Mouse (Mus musculus) liver, embryonic 14.5 days (tissue): ENCODE measurements at regions not wholly inside any gene's neighbourhood (a gene's known extent, or its start where the extent isn't known, plus 50 kb on each side); places are given as distances from the start of the nearest gene placed in this dataset.

Experiments used
- ATAC-seq: fragments of 200-750 bp; cut with Nextera tagmentation; 2 replicates; pipeline ENCODE4 v1.8.0; 2017; ENCODE audit warnings: moderate number of reproducible peaks, mild to moderate bottlenecking, moderate library complexity; ENCODE audit not compliant: insufficient read depth
- DNase-seq, 3 experiments: peaks; one replicate each; pipeline ENCODE4 v3.0.0-alpha.2; 2012 to 2013; ENCODE audit warnings: low read depth in 3 of 3, low spot score in 3 of 3
- H3K27ac ChIP-seq: fragments of 300-500 bp; sonication (generic); 2 replicates; pipeline ENCODE4 v1.5.1; 2014; ENCODE audit warnings: moderate library complexity, mild to moderate bottlenecking, control low read depth, inconsistent platforms
- H3K27me3 ChIP-seq: fragments of 300-500 bp; sonication (generic); 2 replicates; pipeline ENCODE4 v1.6.1; 2014; ENCODE audit warnings: mild to moderate bottlenecking, low read length, moderate library complexity; ENCODE audit not compliant: control insufficient read depth, insufficient read depth
- H3K36me3 ChIP-seq: fragments of 300-500 bp; sonication (generic); replicated peaks from 2 replicates; pipeline ENCODE4 v1.6.1; 2014; ENCODE audit warnings: low read depth; ENCODE audit not compliant: control insufficient read depth, insufficient read depth
- H3K4me1 ChIP-seq, 2 experiments: fragments of 200-500 bp in 1 of 2; fragments of 300-500 bp in 1 of 2; sonication (generic) in 1 of 2; replicated peaks; 2 replicates each; pipeline ENCODE4 v1.6.1; 2012 to 2014; ENCODE audit warnings: antibody characterized with exemption in 1 of 2, inconsistent platforms in 1 of 2, low read length in 1 of 2; ENCODE audit not compliant: control insufficient read depth in 2 of 2, insufficient read depth in 2 of 2
- H3K4me2 ChIP-seq: fragments of 300-500 bp; sonication (generic); 2 replicates; pipeline ENCODE4 v1.6.1; 2014; ENCODE audit warnings: low read depth, mild to moderate bottlenecking, control low read depth, moderate library complexity
- H3K4me3 ChIP-seq, 2 experiments: fragments of 200-500 bp in 1 of 2; fragments of 300-500 bp in 1 of 2; sonication (generic) in 1 of 2; 2 replicates each; pipeline ENCODE4 v1.5.1; 2012 to 2014; ENCODE audit warnings: low read depth in 2 of 2, low read length in 2 of 2, mild to moderate bottlenecking in 2 of 2, control low read depth in 1 of 2, inconsistent platforms in 1 of 2, moderate library complexity in 1 of 2; ENCODE audit not compliant: insufficient read depth in 1 of 2
- H3K9ac ChIP-seq: fragments of 300-500 bp; sonication (generic); replicated peaks from 2 replicates; pipeline ENCODE4 v1.6.1; 2014; ENCODE audit warnings: mild to moderate bottlenecking, control low read depth, moderate library complexity
- H3K9me3 ChIP-seq: fragments of 300-500 bp; sonication (generic); 2 replicates; pipeline ENCODE4 v1.6.1; 2016; ENCODE audit warnings: low read length, mixed read lengths; ENCODE audit not compliant: control insufficient read depth
- CTCF ChIP-seq: IDR thresholded peaks from 2 replicates; pipeline ENCODE4 v1.5.1; 2016; ENCODE audit warnings: antibody characterized with exemption, low read depth, control low read depth
- EP300 ChIP-seq: IDR thresholded peaks from 2 replicates; pipeline ENCODE4 v1.6.1; 2016; ENCODE audit warnings: antibody characterized with exemption, low read depth
- WGBS: fragments of 180-500 bp; shearing (Covaris S2); extraction: QIAGEN DNeasy Blood & Tissue Kit; methylation state at CpG from one replicate; pipeline ENCODE4 v1.1.7; 2014; ENCODE audit not compliant: insufficient replicate concordance; 5-methylcytosine and 5-hydroxymethylcytosine counted together

DNA sequence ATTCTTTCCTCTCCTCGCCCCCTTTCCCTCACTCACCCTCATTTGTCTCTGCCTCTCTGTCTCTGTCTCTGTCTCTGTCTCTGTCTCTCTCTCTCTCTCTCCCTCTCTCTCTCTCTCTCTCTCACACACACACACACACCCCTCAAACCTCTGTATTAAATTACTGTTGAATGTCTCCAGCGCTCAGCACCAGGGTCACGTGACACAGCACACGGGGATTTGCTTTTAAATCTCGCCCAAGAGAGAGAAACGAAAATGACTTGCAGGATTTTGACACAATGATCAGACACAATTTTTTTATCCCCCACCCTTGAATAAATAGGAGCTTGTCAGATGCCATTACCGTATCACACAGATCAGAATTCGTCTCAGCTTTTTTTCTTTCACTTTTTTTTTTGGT, 125.2 kb downstream of the En1 start:
- TF ChIP-seq CTCF (no peak), EP300 (no peak)
- no peak for DNase-seq
- WGBS: 69% methylated on average over 8 of the region's 8 CpGs

DNA sequence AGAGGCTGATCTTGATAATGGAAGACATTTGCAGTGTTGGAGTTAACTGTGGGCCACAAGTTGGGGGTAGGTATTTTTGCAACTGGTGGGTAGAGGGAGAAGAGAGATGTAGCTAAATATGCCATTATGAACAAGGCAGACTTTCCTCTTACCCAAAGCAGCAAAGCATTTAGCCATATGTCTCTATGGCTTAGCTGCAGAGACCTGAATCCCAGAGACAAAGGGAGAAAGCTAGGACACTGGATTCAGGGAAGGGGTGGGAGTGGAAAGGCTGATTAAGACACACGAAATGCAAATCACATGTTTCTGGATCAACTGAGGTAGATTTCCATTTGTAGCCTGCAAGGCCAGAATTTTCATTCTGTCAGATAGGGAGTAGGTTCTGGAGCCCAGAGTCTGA, 129.8 kb downstream of the En1 start:
- no peak for ATAC-seq
- H3K4me1 ChIP-seq: no peaks in the 10 kb centered on the region
- H3K4me2 ChIP-seq: no peak overlapping the region
- H3K9ac ChIP-seq: no peak overlapping the region
- no peaks in the 10 kb centered on the region for H3K27me3 ChIP-seq
- no peaks in the 10 kb centered on the region for H3K9me3 ChIP-seq
- TF ChIP-seq CTCF (no peak), EP300 (no peak)
- DNase-seq: no peak
- 47% methylated on average over 1 of the region's 1 CpGs for WGBS
- H3K4me3 ChIP-seq: no peak overlapping the region
- no peaks in the 10 kb centered on the region for H3K36me3 ChIP-seq
- no peak overlapping the region for H3K27ac ChIP-seq

More for the DNA sequence above, 125.2 kb downstream of the En1 start:
- H3K9me3 ChIP-seq: no peaks in the 10 kb centered on the region
- no peak overlapping the region for H3K9ac ChIP-seq
- no peaks in the 10 kb centered on the region for H3K4me1 ChIP-seq
- H3K4me2 ChIP-seq: no peak overlapping the region
- no peak overlapping the region for H3K4me3 ChIP-seq
- no peaks in the 10 kb centered on the region for H3K36me3 ChIP-seq
- H3K27ac ChIP-seq: no peak overlapping the region
- H3K27me3 ChIP-seq: no peaks in the 10 kb centered on the region
- no peak for ATAC-seq

DNA sequence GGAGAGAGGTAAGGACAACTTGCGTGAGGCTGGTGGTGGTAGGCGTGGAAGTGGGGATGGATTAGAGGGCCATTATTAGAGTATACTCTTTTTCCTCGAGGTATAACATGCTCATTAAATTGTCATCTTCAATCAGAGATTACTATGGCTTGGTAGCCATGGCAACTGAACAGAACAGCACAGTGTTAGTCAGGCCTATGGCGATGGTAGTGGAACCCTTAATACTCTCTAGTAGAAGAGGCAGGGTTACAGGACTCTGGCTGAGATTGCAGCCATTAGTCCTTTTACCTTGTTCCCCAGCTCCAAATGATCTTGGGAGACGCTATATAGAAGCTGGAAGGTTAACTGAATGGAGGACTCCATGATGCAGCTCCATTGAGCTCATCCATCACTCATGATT, 131.5 kb downstream of the En1 start:
- no peak for ATAC-seq
- Histone ChIP-seq H3K27me3 (no peaks in the 10 kb centered on the region), H3K4me3 (no peak overlapping the region), H3K9me3 (no peaks in the 10 kb centered on the region), H3K36me3 (no peaks in the 10 kb centered on the region), H3K4me2 (no peak overlapping the region), H3K4me1 (no peaks in the 10 kb centered on the region), H3K9ac (no peak overlapping the region), H3K27ac (no peak overlapping the region)
- TF ChIP-seq EP300 (no peak), CTCF (no peak)
- 53% methylated on average over 5 of the region's 5 CpGs for whole genome bisulfite sequencing
- DNase-seq: no peak

DNA sequence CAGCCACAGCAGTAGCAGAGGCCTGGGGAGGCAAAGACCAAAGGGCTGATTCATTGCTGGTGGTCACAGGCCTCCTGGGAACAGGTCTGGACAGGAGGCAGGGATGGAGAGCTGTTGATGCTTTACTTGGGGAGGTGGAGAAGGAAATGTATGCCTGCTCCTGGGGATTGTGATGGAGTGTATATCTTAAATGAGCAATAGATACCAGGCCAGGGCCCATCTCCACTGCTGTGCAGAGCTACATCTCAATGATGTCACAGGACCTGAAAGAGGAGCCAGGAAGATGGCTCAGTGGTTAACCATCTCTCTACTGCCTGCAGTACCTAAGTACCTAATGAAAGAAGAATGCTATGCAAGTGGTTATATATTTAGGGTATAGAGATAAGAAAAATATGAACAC, 132.6 kb downstream of the En1 start:
- Histone ChIP-seq H3K36me3 (no peaks in the 10 kb centered on the region), H3K27me3 (no peaks in the 10 kb centered on the region), H3K27ac (no peak overlapping the region), H3K4me2 (no peak overlapping the region), H3K4me1 (no peaks in the 10 kb centered on the region), H3K4me3 (no peak overlapping the region), H3K9ac (no peak overlapping the region), H3K9me3 (no peaks in the 10 kb centered on the region)
- no peak for DNase-seq
- ATAC-seq: no peak
- TF ChIP-seq CTCF (no peak), EP300 (no peak)

DNA sequence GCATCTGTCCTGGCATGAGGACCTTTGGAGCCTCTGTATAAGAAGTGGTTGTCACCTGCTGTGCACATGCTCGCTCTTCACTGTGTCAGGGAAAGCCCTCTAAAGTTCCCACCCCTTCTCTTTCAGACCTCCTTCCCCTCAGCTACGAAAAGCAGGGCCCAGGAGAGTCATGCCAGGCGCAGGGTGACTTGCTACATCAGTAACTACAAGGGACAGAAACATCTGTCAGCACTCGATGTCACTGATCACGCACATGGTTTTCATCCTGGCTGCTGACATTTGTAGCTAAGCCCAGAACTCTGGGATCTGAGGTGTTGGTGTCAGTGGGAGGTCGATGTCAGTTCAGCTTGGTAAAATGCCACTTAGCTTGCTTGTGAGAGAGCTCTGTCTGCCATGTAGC, 137.3 kb downstream of the En1 start:
- no peaks in the 10 kb centered on the region for H3K27me3 ChIP-seq
- TF ChIP-seq CTCF (no peak), EP300 (no peak)
- H3K9ac ChIP-seq: no peak overlapping the region
- DNase-seq (no peak), ATAC-seq (no peak)
- H3K9me3 ChIP-seq: no peaks in the 10 kb centered on the region
- no peak overlapping the region for H3K4me3 ChIP-seq
- 48% methylated on average over 6 of the region's 6 CpGs for WGBS
- no peaks in the 10 kb centered on the region for H3K4me1 ChIP-seq
- H3K4me2 ChIP-seq: no peak overlapping the region
- no peak overlapping the region for H3K27ac ChIP-seq
- H3K36me3 ChIP-seq: no peaks in the 10 kb centered on the region
